Mouse (Mus musculus) hindbrain, embryonic 11.5 days (tissue): ENCODE measurements at regions not wholly inside any gene's neighbourhood (a gene's known extent, or its start where the extent isn't known, plus 50 kb on each side); places are given as distances from the start of the nearest gene placed in this dataset.
"Not testable (repeated sequence)": the region's sequence is repeated elsewhere in the genome, so short reads cannot be mapped to it uniquely, and the experiment has no call there.

Source experiments
- ATAC-seq: fragments of 200-750 bp; cut with Nextera tagmentation; 2 replicates; pipeline ENCODE4 v1.8.0; 2017; ENCODE audit warnings: mild to moderate bottlenecking, moderate TSS enrichment, moderate library complexity; ENCODE audit not compliant: low FRiP score
- DNase-seq: peaks from one replicate; pipeline ENCODE4 v3.0.0-alpha.2; 2015; ENCODE audit warnings: low spot score
- H3K27ac ChIP-seq: fragments of 300-500 bp; sonication (generic); 2 replicates; pipeline ENCODE4 v1.5.1; 2014; ENCODE audit warnings: mild to moderate bottlenecking, low read depth, low read length
- H3K27me3 ChIP-seq: fragments of 300-500 bp; sonication (generic); 2 replicates; pipeline ENCODE4 v1.6.1; 2014; ENCODE audit warnings: mild to moderate bottlenecking, low read length, moderate library complexity, mixed read lengths; ENCODE audit not compliant: control insufficient read depth, insufficient read depth
- H3K36me3 ChIP-seq: fragments of 300-500 bp; sonication (generic); 2 replicates; pipeline ENCODE4 v1.6.1; 2014; ENCODE audit warnings: mild to moderate bottlenecking, low read length, moderate library complexity, mixed read lengths; ENCODE audit not compliant: control insufficient read depth, insufficient read depth
- H3K4me1 ChIP-seq: fragments of 300-500 bp; sonication (generic); replicated peaks from 2 replicates; pipeline ENCODE4 v1.6.1; 2014; ENCODE audit warnings: low read length, mixed read lengths; ENCODE audit not compliant: control insufficient read depth, insufficient read depth
- H3K4me2 ChIP-seq: fragments of 300-500 bp; sonication (generic); replicated peaks from 2 replicates; pipeline ENCODE4 v1.6.1; 2014; ENCODE audit warnings: mild to moderate bottlenecking, low read depth, low read length
- H3K4me3 ChIP-seq: fragments of 300-500 bp; sonication (generic); 2 replicates; pipeline ENCODE4 v1.5.1; 2014; ENCODE audit warnings: low read depth, low read length
- H3K9ac ChIP-seq: fragments of 300-500 bp; sonication (generic); 2 replicates; pipeline ENCODE4 v1.6.1; 2014; ENCODE audit warnings: low read depth, low read length
- H3K9me3 ChIP-seq: fragments of 300-500 bp; sonication (generic); 2 replicates; pipeline ENCODE4 v1.6.1; 2016; ENCODE audit warnings: low read length; ENCODE audit not compliant: control insufficient read depth
- WGBS: fragments of 180-500 bp; shearing (Covaris S2); extraction: QIAGEN DNeasy Blood & Tissue Kit; methylation state at CpG from one replicate; pipeline ENCODE4 v1.1.7; 2014; 5-methylcytosine and 5-hydroxymethylcytosine counted together

GRCm38 (mm10) chr17:14144082-14144481 lies 60.0 kb downstream of the Dact2 start:
- H3K27me3 ChIP-seq: no peaks in the 10 kb centered on the region
- DNase-seq (no peak), ATAC-seq (no peak)
- H3K9ac ChIP-seq: no peak overlapping the region
- 72% methylated on average over 7 of the region's 7 CpGs for WGBS
- no peaks in the 10 kb centered on the region for H3K36me3 ChIP-seq
- no peaks in the 10 kb centered on the region for H3K9me3 ChIP-seq
- no peak overlapping the region for H3K27ac ChIP-seq
- no peaks in the 10 kb centered on the region for H3K4me1 ChIP-seq
- H3K4me2 ChIP-seq: no peak overlapping the region
- no peak overlapping the region for H3K4me3 ChIP-seq

- H3K4me3 ChIP-seq: no peak overlapping the region
- no peaks in the 10 kb centered on the region for H3K27me3 ChIP-seq
- no peak overlapping the region for H3K9ac ChIP-seq
- no peak overlapping the region for H3K27ac ChIP-seq
- no peaks in the 10 kb centered on the region for H3K36me3 ChIP-seq
- H3K9me3 ChIP-seq: no peaks in the 10 kb centered on the region
- DNase-seq (no peak), ATAC-seq (no peak)
- H3K4me1 ChIP-seq: no peaks in the 10 kb centered on the region
- 81% methylated on average over 5 of the region's 5 CpGs for WGBS
- H3K4me2 ChIP-seq: no peak overlapping the region
Measured at GRCm38 (mm10) chr17:14141669-14142068, 62.4 kb downstream of the Dact2 start.

GRCm38 (mm10) chr17:14140266-14140665 lies 63.8 kb downstream of the Dact2 start:
- Histone ChIP-seq H3K4me2 (no peak overlapping the region), H3K9me3 (no peaks in the 10 kb centered on the region), H3K36me3 (no peaks in the 10 kb centered on the region), H3K27ac (no peak overlapping the region), H3K27me3 (no peaks in the 10 kb centered on the region), H3K4me1 (no peaks in the 10 kb centered on the region), H3K9ac (no peak overlapping the region), H3K4me3 (no peak overlapping the region)
- DNase-seq: no peak
- no peak for ATAC-seq
- 87% methylated on average over 2 of the region's 2 CpGs for WGBS

GRCm38 (mm10) chr17:14138941-14139340 lies 65.2 kb downstream of the Dact2 start:
- ATAC-seq: no peak

GRCm38 (mm10) chr17:14136702-14137315 lies 67.3 kb downstream of the Dact2 start:
- Histone ChIP-seq H3K4me1 (no peaks in the 10 kb centered on the region), H3K4me3 (no peak overlapping the region), H3K4me2 (no peak overlapping the region), H3K9ac (no peak overlapping the region), H3K36me3 (no peaks in the 10 kb centered on the region), H3K27me3 (no peaks in the 10 kb centered on the region), H3K27ac (no peak overlapping the region), H3K9me3 (no peaks in the 10 kb centered on the region)
- DNase-seq (peak; percentile 45), ATAC-seq (no peak)
- WGBS: 70% methylated on average over 6 of the region's 6 CpGs

More at GRCm38 (mm10) chr17:14138941-14139340, 65.2 kb downstream of the Dact2 start:
- Histone ChIP-seq H3K4me3 (no peak overlapping the region), H3K9ac (no peak overlapping the region), H3K9me3 (no peaks in the 10 kb centered on the region), H3K27ac (no peak overlapping the region), H3K36me3 (no peaks in the 10 kb centered on the region), H3K4me1 (no peaks in the 10 kb centered on the region), H3K27me3 (no peaks in the 10 kb centered on the region), H3K4me2 (no peak overlapping the region)
- no peak for DNase-seq
- WGBS: 83% methylated on average over 5 of the region's 5 CpGs

- no peaks in the 10 kb centered on the region for H3K27me3 ChIP-seq
- DNase-seq (no peak), ATAC-seq (no peak)
- no peak overlapping the region for H3K4me2 ChIP-seq
- no peak overlapping the region for H3K27ac ChIP-seq
- H3K9me3 ChIP-seq: no peaks in the 10 kb centered on the region
- no peak overlapping the region for H3K4me3 ChIP-seq
- 83% methylated on average over 3 of the region's 3 CpGs for WGBS
- no peak overlapping the region for H3K9ac ChIP-seq
- H3K36me3 ChIP-seq: no peaks in the 10 kb centered on the region
- H3K4me1 ChIP-seq: no peaks in the 10 kb centered on the region
Measured at GRCm38 (mm10) chr17:14134604-14135003, 69.5 kb downstream of the Dact2 start.

GRCm38 (mm10) chr17:14133986-14134385 lies 70.1 kb downstream of the Dact2 start:
- no peaks in the 10 kb centered on the region for H3K36me3 ChIP-seq
- H3K9ac ChIP-seq: no peak overlapping the region
- H3K27me3 ChIP-seq: no peaks in the 10 kb centered on the region
- no peak overlapping the region for H3K27ac ChIP-seq
- H3K4me3 ChIP-seq: no peak overlapping the region
- ATAC-seq (no peak), DNase-seq (no peak)
- H3K4me2 ChIP-seq: no peak overlapping the region
- 92% methylated on average over 2 of the region's 2 CpGs for WGBS
- H3K4me1 ChIP-seq: no peaks in the 10 kb centered on the region
- no peaks in the 10 kb centered on the region for H3K9me3 ChIP-seq

- not testable (repeated sequence) for DNase-seq, ATAC-seq, H3K36me3 ChIP-seq, H3K4me2 ChIP-seq, H3K4me1 ChIP-seq, H3K9ac ChIP-seq, H3K27ac ChIP-seq, H3K4me3 ChIP-seq, H3K27me3 ChIP-seq, H3K9me3 ChIP-seq
- 28% methylated on average over 2 of the region's 2 CpGs for WGBS
Measured at GRCm38 (mm10) chr17:14127031-14127430, 67.7 kb upstream of the Gm7358 start.

GRCm38 (mm10) chr17:14118863-14119262 lies 59.5 kb upstream of the Gm7358 start:
- no peaks in the 10 kb centered on the region for H3K27me3 ChIP-seq
- no peaks in the 10 kb centered on the region for H3K36me3 ChIP-seq
- no peaks in the 10 kb centered on the region for H3K4me1 ChIP-seq
- H3K9me3 ChIP-seq: no peaks in the 10 kb centered on the region
- 85% methylated on average over 3 of the region's 3 CpGs for WGBS
- no peak overlapping the region for H3K4me3 ChIP-seq
- H3K27ac ChIP-seq: no peak overlapping the region
- DNase-seq (no peak), ATAC-seq (no peak)
- H3K4me2 ChIP-seq: no peak overlapping the region
- no peak overlapping the region for H3K9ac ChIP-seq
